Mouse (Mus musculus) cerebellum, adult 2 months (tissue): Measurements from ENCODE around the gene Galnt9.

Source experiments
- CTCF ChIP-seq: fragments of 200-500 bp; IDR thresholded peaks from 2 replicates; pipeline ENCODE4 v1.5.1; 2011; ENCODE audit warnings: low read depth, mild to moderate bottlenecking, control low read depth, low read length, moderate library complexity, borderline replicate concordance; ENCODE audit not compliant: insufficient read depth
- POLR2A ChIP-seq: fragments of 200-500 bp; IDR thresholded peaks from 2 replicates; pipeline ENCODE4 v1.6.1; 2011; ENCODE audit warnings: low read length, control low read depth, borderline replicate concordance; ENCODE audit not compliant: insufficient read depth

DNA sequence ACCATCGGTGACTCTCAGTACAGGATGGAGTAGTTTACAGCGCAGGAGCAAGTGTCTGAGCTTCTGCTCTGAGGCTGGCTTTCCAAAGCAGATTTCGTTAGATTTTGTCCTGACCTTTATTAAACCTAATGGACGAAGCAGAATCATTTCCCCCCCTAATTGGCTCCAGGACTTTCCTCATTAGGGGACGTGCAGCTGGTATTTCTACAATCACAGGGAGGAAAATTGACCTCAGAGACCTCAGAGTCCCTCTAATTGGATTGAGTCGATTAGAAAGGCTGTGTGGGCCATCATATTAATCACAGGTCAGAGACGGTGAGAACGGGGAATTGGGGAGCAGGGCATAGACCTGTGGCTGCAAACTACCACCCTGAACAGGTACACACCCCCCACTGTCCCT, 64.8 kb downstream of the Galnt9 start:
- TF ChIP-seq CTCF: no peak
- no peak for TF ChIP-seq POLR2A
